Mouse (Mus musculus) heart, adult 2 months (tissue): Measurements from ENCODE around the gene Tent5c. TPM values are rescaled to one million over a fixed set of nuclear protein-coding genes. Genes with fewer than 3 reads are reported as not detected.

Experiments
- DNase-seq, 2 experiments: peaks; one replicate each; pipeline ENCODE4 v3.0.0; 2021
- H3K27ac ChIP-seq: fragments of 200-600 bp; 2 replicates; pipeline ENCODE4 v1.8.1; 2022
- H3K27me3 ChIP-seq: fragments of 200-500 bp; 2 replicates; pipeline ENCODE4 v1.6.1; 2012; ENCODE audit warnings: mild to moderate bottlenecking, low read length, inconsistent platforms, mixed read lengths; ENCODE audit not compliant: control insufficient read depth, insufficient read depth
- H3K36me3 ChIP-seq: fragments of 200-500 bp; 2 replicates; pipeline ENCODE4 v1.6.1; 2012; ENCODE audit warnings: low read length, inconsistent platforms; ENCODE audit not compliant: control insufficient read depth, insufficient read depth
- H3K4me1 ChIP-seq: fragments of 200-500 bp; 2 replicates; pipeline ENCODE4 v1.6.1; 2011; ENCODE audit warnings: low read length; ENCODE audit not compliant: control insufficient read depth, insufficient read depth
- H3K4me3 ChIP-seq: fragments of 200-600 bp; 2 replicates; pipeline ENCODE4 v1.8.1; 2022
- H3K79me2 ChIP-seq: fragments of 200-500 bp; replicated peaks from 2 replicates; pipeline ENCODE4 v1.6.1; 2012; ENCODE audit warnings: mild to moderate bottlenecking, inconsistent platforms, low read length, moderate library complexity, mixed read lengths; ENCODE audit not compliant: control insufficient read depth, insufficient read depth
- H3K9ac ChIP-seq: fragments of 200-500 bp; 2 replicates; pipeline ENCODE4 v1.6.1; 2012; ENCODE audit warnings: low read depth, mild to moderate bottlenecking, control low read depth, inconsistent platforms, low read length, mixed read lengths
- CTCF ChIP-seq: fragments of 200-600 bp; IDR thresholded peaks from 2 replicates; pipeline ENCODE4 v1.8.1; 2022; ENCODE audit warnings: antibody characterized with exemption, mild to moderate bottlenecking, moderate library complexity
- EP300 ChIP-seq: fragments of 200-500 bp; IDR thresholded peaks from 2 replicates; pipeline ENCODE4 v1.6.1; 2011; ENCODE audit warnings: low read depth, low read length, control low read depth; ENCODE audit not compliant: insufficient read depth
- POLR2A ChIP-seq: fragments of 200-500 bp; IDR thresholded peaks from 2 replicates; pipeline ENCODE4 v1.6.1; 2011; ENCODE audit warnings: mild to moderate bottlenecking, low read depth, low read length, control low read depth; ENCODE audit not compliant: insufficient read depth
- WGBS: fragments of 180-500 bp; shearing (Covaris S2); methylation state at CpG from one replicate; pipeline ENCODE4 v1.1.7; 2018; 5-methylcytosine and 5-hydroxymethylcytosine counted together
- intact Hi-C: fragments of 180-260 bp; cut with DNase I; formaldehyde crosslinking; loops from one replicate; pipeline ENCODE4 v1.15.1; 2025
- polyA plus RNA-seq: library from polyadenylated mRNA; depleted of rRNA; stranded (reverse); fragments of >200 nt; gene quantifications from 2 replicates; pipeline ENCODE4 v1.2.3, GENCODE M21; 2012
- total RNA-seq, 2 experiments: library from RNA; stranded (reverse); gene quantifications; 2 replicates each; pipeline ENCODE4 v1.2.3; 2021

Tent5c gene
- total and polyA plus RNA-seq, 3 experiments, result 14.9 to 96.7 (median 20.8) TPM

GRCm38 (mm10) chr3:100495456-100495855, 6.3 kb upstream of the Tent5c start:
- Histone ChIP-seq H3K36me3 (no peaks in the 10 kb centered on the region), H3K79me2 (no peaks in the 10 kb centered on the region), H3K4me3 (no peak overlapping the region), H3K27me3 (no peaks in the 10 kb centered on the region), H3K27ac (no peak overlapping the region), H3K4me1 (0 out of 2 replicates have a peak, but pooled peaks cover 1% of the 10 kb centered on the region), H3K9ac (no peak overlapping the region)
- TF ChIP-seq EP300 (no peak), CTCF (no peak), POLR2A (no peak)
- no peak for DNase-seq
- WGBS, result 86% methylated on average over 16 of the region's 16 CpGs
- intact Hi-C loops, result no loop called here

DNA sequence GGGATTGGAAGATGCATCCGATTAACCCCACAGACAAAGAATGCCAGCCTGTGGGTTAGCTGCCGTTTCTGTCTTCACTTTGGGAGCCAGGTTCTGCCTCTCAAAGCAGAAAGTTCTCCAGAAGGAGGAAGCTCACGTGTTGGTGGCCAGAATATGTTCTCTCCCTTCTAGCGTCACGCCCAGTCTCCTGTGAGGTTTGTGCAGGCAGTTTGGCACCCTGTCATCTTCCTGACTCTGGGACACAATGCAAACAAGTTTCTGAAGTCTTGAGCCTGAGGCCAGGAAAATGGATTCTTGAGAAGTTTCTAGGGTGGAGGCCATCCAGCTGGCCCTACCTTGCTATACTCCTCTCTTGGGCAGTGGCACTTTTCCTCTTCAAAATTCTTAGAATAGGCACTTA, 5.8 kb upstream of the Tent5c start:
- H3K9ac ChIP-seq, result no peak overlapping the region
- no peaks in the 10 kb centered on the region for H3K27me3 ChIP-seq
- no peaks in the 10 kb centered on the region for H3K36me3 ChIP-seq
- DNase-seq, result no peak
- H3K4me1 ChIP-seq, result peaks cover 2% of the 10 kb centered on the region; the same call in 1 of the 2 replicates
- H3K4me3 ChIP-seq, result no peak overlapping the region
- H3K79me2 ChIP-seq, result no peaks in the 10 kb centered on the region
- WGBS, result 63% methylated on average over 5 of the region's 5 CpGs
- H3K27ac ChIP-seq, result no peak overlapping the region
- intact Hi-C loops, result no loop called here
- TF ChIP-seq EP300 (no peak), CTCF (no peak)

DNA sequence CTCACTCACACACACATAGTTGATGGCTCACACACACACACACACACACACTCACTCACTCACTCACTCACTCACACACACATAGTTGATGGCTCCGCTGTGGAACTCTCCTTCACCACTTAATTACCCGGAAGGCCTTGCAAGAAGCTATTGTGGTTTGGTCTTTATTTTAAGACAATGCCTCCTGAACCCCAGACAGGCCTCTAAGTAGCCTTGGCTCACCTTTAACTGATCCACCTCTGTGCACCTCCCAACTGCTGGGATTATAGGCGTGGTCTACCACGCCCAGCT, 831 bp upstream of the Tent5c start:
- intact Hi-C loops, result loop anchor here (2.0 kb wide), 1 partner anchor 199 kb away; no protein-coding TSS in a partner anchor
- 32% methylated on average over 4 of the region's 4 CpGs for WGBS
- peaks cover 3% of the 10 kb centered on the region; the same call in 1 of the 2 replicates for H3K4me1 ChIP-seq
- no peaks in the 10 kb centered on the region for H3K79me2 ChIP-seq
- no peak overlapping the region for H3K27ac ChIP-seq
- H3K4me3 ChIP-seq, result no peak overlapping the region
- no peak for DNase-seq
- H3K36me3 ChIP-seq, result no peaks in the 10 kb centered on the region
- no peak for TF ChIP-seq CTCF
- no peak for TF ChIP-seq EP300
- no peak for TF ChIP-seq POLR2A
- H3K27me3 ChIP-seq, result no peaks in the 10 kb centered on the region
- peak overlapping the region; percentile 72 for H3K9ac ChIP-seq

DNA sequence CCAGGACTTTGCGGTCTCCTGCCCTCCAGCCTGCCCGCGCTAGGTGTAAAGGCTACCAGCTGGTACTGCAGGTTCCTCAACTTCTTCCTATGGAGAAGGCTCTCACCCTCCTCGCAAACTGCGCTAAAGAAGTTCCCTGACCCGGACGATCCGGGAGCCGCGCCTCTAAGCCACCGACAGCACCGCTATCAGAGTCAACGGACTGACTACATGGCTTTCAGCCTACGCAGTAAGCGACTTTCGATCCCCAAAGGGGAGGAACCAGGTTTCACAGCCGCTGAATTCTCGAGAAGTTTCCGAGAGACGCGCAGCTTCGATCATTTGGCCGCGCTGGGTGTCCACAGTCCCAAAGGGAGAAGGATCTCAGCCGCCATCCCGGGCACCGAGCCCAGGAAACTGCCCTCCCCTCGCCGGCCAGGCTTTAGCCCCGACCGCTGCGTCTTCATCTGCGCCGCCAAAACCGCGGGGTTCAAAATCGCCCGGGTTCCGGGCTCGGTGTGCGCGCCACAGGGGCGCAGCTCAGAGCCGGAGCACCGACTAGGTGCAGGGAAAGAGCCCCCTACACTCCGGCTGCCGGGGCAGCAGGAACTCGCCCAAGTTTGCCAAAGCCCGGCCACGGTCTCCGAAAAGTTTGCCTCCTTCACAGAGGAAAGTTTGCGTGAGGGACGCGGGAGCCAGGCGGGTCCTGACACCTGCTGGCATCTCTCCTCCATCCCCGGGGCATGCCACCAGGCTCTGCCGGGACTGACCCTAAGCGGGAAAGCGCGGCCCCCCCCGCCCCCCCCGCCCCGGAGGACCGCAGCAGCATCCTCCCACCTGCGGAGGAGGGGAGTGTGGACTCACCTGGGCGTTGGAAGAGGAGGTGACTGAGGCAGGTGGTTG, 632 bp downstream of the Tent5c start:
- intact Hi-C loops, result loop anchor here (10.0 kb wide), 1 partner anchor 436 kb away; the partner anchor contains the start of gene Trim45
- H3K4me1 ChIP-seq, result peaks cover 1% of the 10 kb centered on the region; the same call in 1 of the 2 replicates
- TF ChIP-seq POLR2A (no peak), CTCF (no peak), EP300 (no peak)
- H3K9ac ChIP-seq, result peak overlapping the region; percentile 64
- H3K79me2 ChIP-seq, result no peaks in the 10 kb centered on the region
- no peaks in the 10 kb centered on the region for H3K36me3 ChIP-seq
- H3K27me3 ChIP-seq, result no peaks in the 10 kb centered on the region
- H3K4me3 ChIP-seq, result peak overlapping the region; percentile 87
- WGBS, result under 1% methylated on average over 66 of the region's 66 CpGs
- H3K27ac ChIP-seq, result peak overlapping the region; percentile 32
- DNase-seq, result peak; percentile 84 to 85

DNA sequence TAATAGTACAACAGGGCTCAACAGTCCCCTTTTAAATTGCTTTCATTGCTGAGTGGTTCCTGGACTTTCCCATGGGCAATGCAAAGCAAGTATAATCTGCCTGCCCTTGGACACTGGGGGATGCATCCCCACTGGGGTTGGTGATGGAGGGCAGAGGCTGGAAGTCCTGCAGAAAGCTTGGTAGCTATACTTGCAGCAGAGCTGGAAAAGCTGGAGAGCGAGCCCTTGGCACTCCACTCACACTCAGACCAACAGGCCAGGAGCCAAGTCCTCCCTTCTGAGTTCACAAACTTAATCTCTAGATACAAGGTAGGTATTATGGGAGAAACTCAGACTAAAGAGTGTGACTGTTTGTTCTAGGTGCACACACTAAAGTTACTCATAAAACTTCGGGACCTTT, 2.1 kb downstream of the Tent5c start:
- Histone ChIP-seq H3K36me3 (no peaks in the 10 kb centered on the region), H3K9ac (no peak overlapping the region), H3K27ac (no peak overlapping the region), H3K4me3 (no peak overlapping the region), H3K79me2 (no peaks in the 10 kb centered on the region), H3K27me3 (no peaks in the 10 kb centered on the region), H3K4me1 (peaks cover 1% of the 10 kb centered on the region; the same call in 1 of the 2 replicates)
- no peak for DNase-seq
- WGBS, result 73% methylated on average over 2 of the region's 2 CpGs
- TF ChIP-seq EP300 (no peak), POLR2A (no peak), CTCF (no peak)
- intact Hi-C loops, result loop anchor here (10.0 kb wide), 1 partner anchor 438 kb away; the partner anchor contains the start of gene Trim45

DNA sequence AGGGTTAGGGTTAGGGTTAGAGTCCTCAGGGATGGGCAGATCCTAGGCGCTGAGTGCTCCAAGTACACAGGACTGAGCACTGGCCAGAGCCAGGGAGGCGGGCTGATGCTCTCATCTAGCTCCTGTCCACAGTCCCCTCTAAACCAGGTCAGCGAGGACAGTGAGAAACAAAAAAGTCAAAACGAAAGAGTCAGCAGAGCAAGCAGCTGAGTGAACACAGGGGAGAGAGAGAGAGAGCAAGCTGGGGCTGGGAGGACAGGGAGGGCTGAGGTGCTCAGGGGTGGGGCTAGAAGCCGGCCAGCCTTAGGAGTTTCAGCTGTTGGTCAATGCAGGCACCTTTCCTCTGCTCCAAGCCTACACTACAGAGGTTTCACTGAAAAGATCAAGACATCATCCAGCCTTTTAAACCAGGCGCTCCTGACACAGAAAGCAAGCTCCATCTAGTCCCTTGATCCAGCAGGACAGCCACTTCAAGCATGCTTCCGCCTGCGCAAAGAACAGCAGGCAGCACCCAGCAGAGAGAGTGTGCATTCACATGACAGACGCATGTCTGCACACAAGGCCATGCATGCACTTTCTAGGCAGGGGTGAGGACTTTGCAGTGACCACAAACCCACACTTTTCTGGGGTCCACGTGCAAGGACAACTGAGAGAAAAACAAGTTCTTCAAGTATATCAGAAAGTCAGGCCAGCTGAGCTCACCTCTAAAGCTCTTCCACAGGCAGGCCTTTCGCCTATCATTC, 3.6 kb downstream of the Tent5c start:
- WGBS, result 78% methylated on average over 11 of the region's 11 CpGs
- H3K27me3 ChIP-seq, result no peaks in the 10 kb centered on the region
- TF ChIP-seq POLR2A (no peak), EP300 (no peak), CTCF (no peak)
- intact Hi-C loops, result loop anchor here (10.0 kb wide), 1 partner anchor 439 kb away; the partner anchor contains the start of gene Trim45
- peaks cover 1% of the 10 kb centered on the region; the same call in 1 of the 2 replicates for H3K4me1 ChIP-seq
- no peak overlapping the region for H3K27ac ChIP-seq
- no peak overlapping the region for H3K4me3 ChIP-seq
- no peaks in the 10 kb centered on the region for H3K36me3 ChIP-seq
- H3K79me2 ChIP-seq, result no peaks in the 10 kb centered on the region
- H3K9ac ChIP-seq, result no peak overlapping the region
- no peak for DNase-seq
